Comparison of ENCODE assay signal across 8 mouse cellular contexts in the genomic region with DNA sequence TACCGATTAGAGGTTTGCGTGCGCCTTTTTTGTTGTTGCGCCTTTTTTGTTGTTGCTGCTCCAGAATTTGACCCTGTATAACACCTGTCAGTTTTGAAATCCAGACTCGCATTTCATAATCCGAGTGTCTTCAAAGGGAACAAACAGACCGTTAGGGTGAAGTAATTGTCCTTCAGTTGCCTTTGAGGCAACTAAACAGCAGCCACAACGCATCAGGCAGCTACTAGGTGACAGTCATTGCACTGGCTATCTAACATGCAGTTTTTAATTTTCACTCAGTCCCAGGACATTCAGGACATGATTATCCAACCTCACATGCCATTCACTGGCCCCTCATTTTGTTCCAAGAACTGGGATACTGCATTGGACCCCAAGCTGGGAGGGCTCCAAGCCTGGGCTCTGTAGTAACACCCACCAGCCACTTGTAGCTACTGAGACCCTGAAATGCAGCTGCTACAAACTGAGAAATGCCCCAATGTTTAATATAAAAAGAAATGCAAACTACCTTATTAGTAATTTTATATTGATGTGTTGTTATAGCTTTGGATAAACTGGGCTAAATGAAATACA. TPM values are rescaled to one million over a fixed set of nuclear protein-coding genes. Genes with fewer than 3 reads are reported as not detected.
DNase-seq lines count a peak whose midpoint lies in the region; ATAC-seq lines count a peak whose summit lies in the region.

No protein-coding gene starts in this region.

- H3K36me3 ChIP-seq in kidney, embryonic 16.5 days (ENCODE audit: insufficient read depth, low read length), result peaks cover 9% of the 10 kb centered on the region

- under 1% methylated on average over 8 of the region's 8 CpGs for WGBS in kidney, embryonic 16.5 days

- H3K27me3 ChIP-seq in kidney, embryonic 16.5 days (ENCODE audit: insufficient read depth, low read length), result no peaks in the 10 kb centered on the region

- no peaks in the 10 kb centered on the region for H3K9me3 ChIP-seq in kidney, embryonic 16.5 days (ENCODE audit: low read length)

- H3K4me1 ChIP-seq in kidney, embryonic 16.5 days (ENCODE audit: insufficient read depth, low read length), result peaks cover 11% of the 10 kb centered on the region

- peak overlapping the region; percentile 92 for H3K4me3 ChIP-seq in kidney, embryonic 16.5 days (ENCODE audit: low read length)

- no peak for DNase-seq in kidney, postnatal 4 days
- DNase-seq in c-Kit-positive CD71-negative TER-119-negative erythroid progenitor cells, embryonic 14.5 days (ENCODE audit: low read depth), result peak; percentile 32
- DNase-seq in lung, postnatal 14 days, result peak; percentile 4
- DNase-seq in adrenal gland, adult 8-10 months, result no peak
- no peak for DNase-seq in thymus, postnatal 36 days
- no peak for DNase-seq in right cerebral cortex, postnatal 25 days

- H3K9ac ChIP-seq in kidney, embryonic 16.5 days (replicated peaks; ENCODE audit: low read length), result peak overlapping the region; percentile 92

- H3K27ac ChIP-seq in kidney, embryonic 16.5 days (ENCODE audit: low read length), result no peak overlapping the region

- peak; percentile 46 for ATAC-seq in kidney, embryonic 16.5 days (ENCODE audit: low FRiP score, low TSS enrichment)
- ATAC-seq in granulocyte monocyte progenitor cell, adult 5-6 weeks (replicated peaks; ENCODE audit: poor library complexity, severe bottlenecking), result peak; percentile 61

- H3K4me2 ChIP-seq in kidney, embryonic 16.5 days (replicated peaks; ENCODE audit: low read depth, low read length), result peak overlapping the region; percentile 59

RNA-seq across cellular contexts. Expression of a gene that starts 0.7 kb away (rescaled TPM):
- polyA plus RNA-seq in kidney, embryonic 16.5 days (2015; fragmentation: Nextera tagmentation; extraction: Ambion mirVana), result 45.4 and 47.1 TPM in 2 replicates
- 34.4 and 38.9 TPM in 2 replicates for total RNA-seq in granulocyte monocyte progenitor cell, adult 5-6 weeks (2014; fragmentation: Nextera tagmentation)
- total RNA-seq in granulocyte monocyte progenitor cell, adult 5-6 weeks (2017), result 30.2 and 32.6 TPM in 2 replicates
- total RNA-seq in adrenal gland, adult 8-10 months (2022), result 100 to 1,000 TPM; 119 to 236 (median 168) TPM

RNA-seq across cellular contexts. Expression of a gene that starts 31.4 kb away (rescaled TPM):
- polyA plus RNA-seq in kidney, embryonic 16.5 days (2015; fragmentation: Nextera tagmentation; extraction: Ambion mirVana), result 58.6 and 61.5 TPM in 2 replicates
- 6.7 and 7.0 TPM in 2 replicates for total RNA-seq in granulocyte monocyte progenitor cell, adult 5-6 weeks (2014; fragmentation: Nextera tagmentation)
- 9.0 and 9.1 TPM in 2 replicates for total RNA-seq in granulocyte monocyte progenitor cell, adult 5-6 weeks (2017)
- 10 to 100 TPM; 31.2 to 44.5 (median 39.4) TPM for total RNA-seq in adrenal gland, adult 8-10 months (2022)

RNA-seq across cellular contexts. Expression of a gene that starts 35.5 kb away (rescaled TPM):
- polyA plus RNA-seq in kidney, embryonic 16.5 days (2015; fragmentation: Nextera tagmentation; extraction: Ambion mirVana), result 10.4 and 13.9 TPM in 2 replicates
- 28.6 and 32.6 TPM in 2 replicates for total RNA-seq in granulocyte monocyte progenitor cell, adult 5-6 weeks (2014; fragmentation: Nextera tagmentation)
- total RNA-seq in granulocyte monocyte progenitor cell, adult 5-6 weeks (2017), result 33.6 and 45.4 TPM in 2 replicates
- 10 to 100 TPM; 45.5 to 52.4 (median 47.4) TPM for total RNA-seq in adrenal gland, adult 8-10 months (2022)

RNA-seq across cellular contexts. Expression of a gene that starts 36.4 kb away (rescaled TPM):
- 12.9 and 13.1 TPM in 2 replicates for polyA plus RNA-seq in kidney, embryonic 16.5 days (2015; fragmentation: Nextera tagmentation; extraction: Ambion mirVana)
- total RNA-seq in granulocyte monocyte progenitor cell, adult 5-6 weeks (2014; fragmentation: Nextera tagmentation), result 7.1 TPM in 1 of 2 replicates, not detected in the other
- total RNA-seq in granulocyte monocyte progenitor cell, adult 5-6 weeks (2017), result 13.5 and 16.2 TPM in 2 replicates
- 10 to 100 TPM; 10.8 to 16.2 (median 13.3) TPM for total RNA-seq in adrenal gland, adult 8-10 months (2022)

RNA-seq across cellular contexts. Expression of a gene that starts 36.6 kb away (rescaled TPM):
- polyA plus RNA-seq in kidney, embryonic 16.5 days (2015; fragmentation: Nextera tagmentation; extraction: Ambion mirVana), result 55.3 and 55.4 TPM in 2 replicates
- total RNA-seq in granulocyte monocyte progenitor cell, adult 5-6 weeks (2014; fragmentation: Nextera tagmentation), result 45.9 and 58.8 TPM in 2 replicates
- total RNA-seq in granulocyte monocyte progenitor cell, adult 5-6 weeks (2017), result 33.8 and 36.0 TPM in 2 replicates
- total RNA-seq in adrenal gland, adult 8-10 months (2022), result 10 to 100 TPM; 18.4 to 33.8 (median 29.1) TPM

Comparison
In these comparisons a context has a peak if more than half of its experiments do, and no peak if none do; other contexts are left out.
1. DNase-seq: peak in c-Kit-positive CD71-negative TER-119-negative erythroid progenitor cells, embryonic 14.5 days (single experiment) and lung, postnatal 14 days (single experiment); none in kidney, postnatal 4 days (0 of 2), adrenal gland, adult 8-10 months (single experiment), thymus, postnatal 36 days (0 of 2) and right cerebral cortex, postnatal 25 days (single experiment).